Mouse (Mus musculus): Measurements from ENCODE around the gene Emilin2.
A peak's percentile ranks its signal among the peaks of the same experiment; 100 is the strongest.

The Emilin2 gene

DNA sequence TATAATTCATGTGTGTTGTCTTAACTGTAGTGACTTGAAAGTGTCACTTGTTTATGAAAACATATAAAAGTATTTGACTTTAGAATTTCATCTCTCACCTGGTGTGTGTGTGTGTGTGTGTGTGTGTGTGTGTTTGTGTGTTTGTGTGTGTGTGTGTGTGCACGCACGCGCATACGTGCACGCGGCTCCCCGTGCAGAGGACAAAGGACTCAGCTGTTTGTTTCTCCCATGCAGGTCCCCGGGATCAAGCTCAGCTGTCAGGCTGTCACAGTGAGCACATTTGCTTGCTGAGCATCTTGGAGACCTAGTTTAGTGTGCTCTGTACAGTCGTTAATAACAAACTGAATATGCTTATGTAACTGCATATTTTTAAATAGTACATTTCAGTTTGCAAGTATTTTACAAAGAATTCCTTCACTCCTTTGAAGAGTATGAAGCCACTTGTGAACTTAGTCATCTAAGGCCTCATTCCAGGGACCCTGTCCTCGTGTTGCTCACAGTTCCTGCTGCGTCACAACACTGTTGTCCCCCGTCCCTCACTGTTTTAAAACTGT is 77.7 kb downstream of the Emilin2 start:
- DNase-seq (ENCODE audit: low spot score in 2 of 2) = no peak

GRCm38 (mm10) chr17:71233210-71233609 is 78.6 kb downstream of the Emilin2 start:
- no peak for DNase-seq (ENCODE audit: low spot score in 2 of 2)

GRCm38 (mm10) chr17:71231998-71232397 is 79.8 kb downstream of the Emilin2 start:
- DNase-seq (ENCODE audit: low spot score in 2 of 2) = no peak

- DNase-seq (ENCODE audit: low spot score in 2 of 2) = no peak
These were observed 81.6 kb downstream of the Emilin2 start for GRCm38 (mm10) chr17:71230108-71230709.

GRCm38 (mm10) chr17:71228651-71229050 is 83.1 kb downstream of the Emilin2 start:
- peak in 1 of 2 experiments; percentile 34 for DNase-seq (ENCODE audit: low spot score in 2 of 2)

DNA sequence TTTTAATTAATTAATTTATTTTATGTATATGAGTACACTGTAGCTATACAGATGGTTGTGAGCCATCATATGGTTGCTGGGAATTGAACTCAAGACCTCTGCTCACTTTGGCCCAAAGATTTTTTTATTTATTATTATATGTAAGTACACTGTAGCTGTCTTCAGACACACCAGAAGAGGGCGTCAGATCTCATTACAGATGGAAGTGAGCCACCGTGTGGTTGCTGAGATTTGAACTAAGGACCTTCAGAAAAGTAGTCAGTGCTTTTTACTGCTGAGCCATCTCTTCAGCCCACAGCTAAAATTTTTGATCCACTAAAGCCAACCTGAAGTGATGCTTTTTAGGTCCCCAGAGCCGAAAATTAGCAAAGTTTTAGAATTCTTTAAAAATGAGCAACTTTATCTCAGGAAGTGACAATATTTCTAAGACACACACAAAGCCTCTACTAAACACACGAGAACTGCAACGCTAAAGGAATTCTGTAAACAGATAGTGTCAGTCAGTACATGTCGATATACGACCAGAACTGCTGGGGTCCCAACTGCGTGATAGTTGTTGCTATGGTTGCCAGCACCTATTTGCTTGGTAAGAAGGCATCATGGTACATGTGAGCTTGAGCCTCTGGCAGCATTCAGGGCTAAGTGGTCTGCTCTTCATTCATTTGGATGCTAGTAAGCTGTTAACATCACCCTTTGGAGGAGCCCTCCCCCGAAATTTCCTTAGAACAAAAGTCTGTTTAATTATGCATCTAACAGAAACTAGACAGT is 84.5 kb downstream of the Emilin2 start:
- DNase-seq (ENCODE audit: low spot score in 2 of 2) = no peak

DNA sequence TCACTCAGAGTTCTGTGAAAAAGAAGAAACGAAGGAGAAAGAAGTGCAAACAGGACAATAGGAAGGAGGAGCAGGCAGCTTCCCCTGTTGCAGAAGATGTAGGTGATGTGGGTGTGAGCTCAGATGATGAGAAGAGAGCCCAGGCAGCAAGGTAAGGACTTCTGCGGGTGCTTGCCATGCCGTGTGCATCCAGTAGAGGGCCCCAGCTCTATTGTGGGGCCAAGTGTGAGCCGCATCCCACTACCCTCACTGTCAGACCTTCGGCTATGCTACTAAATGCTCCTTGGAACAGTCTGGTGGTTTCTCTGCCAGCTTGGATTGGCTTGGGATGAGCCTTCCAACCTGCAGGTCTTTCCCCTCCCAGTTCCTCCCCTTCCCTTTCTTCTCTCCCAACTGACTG is 86.7 kb downstream of the Emilin2 start:
- no peak for DNase-seq (ENCODE audit: low spot score in 2 of 2)

DNA sequence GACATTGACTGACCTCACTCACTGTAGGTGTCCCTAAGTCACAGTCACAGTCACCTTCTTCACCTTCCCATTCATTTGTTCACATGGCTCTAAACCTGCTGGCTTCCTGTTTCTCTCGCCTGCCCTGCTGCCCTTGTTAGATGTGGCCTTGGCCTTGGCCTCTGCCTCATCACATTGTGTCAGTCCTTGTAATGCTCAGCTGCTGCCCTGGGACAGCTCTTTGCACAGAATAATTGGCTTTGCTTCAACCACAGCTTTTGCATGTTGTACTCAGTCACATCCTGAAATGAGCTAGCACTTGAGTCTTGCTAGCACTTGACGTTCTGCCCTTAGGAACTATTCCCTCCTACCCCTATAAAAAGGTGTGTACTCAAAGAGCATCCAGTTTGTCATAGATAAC is 87.3 kb downstream of the Emilin2 start:
- no peak for DNase-seq (ENCODE audit: low spot score in 2 of 2)

DNA sequence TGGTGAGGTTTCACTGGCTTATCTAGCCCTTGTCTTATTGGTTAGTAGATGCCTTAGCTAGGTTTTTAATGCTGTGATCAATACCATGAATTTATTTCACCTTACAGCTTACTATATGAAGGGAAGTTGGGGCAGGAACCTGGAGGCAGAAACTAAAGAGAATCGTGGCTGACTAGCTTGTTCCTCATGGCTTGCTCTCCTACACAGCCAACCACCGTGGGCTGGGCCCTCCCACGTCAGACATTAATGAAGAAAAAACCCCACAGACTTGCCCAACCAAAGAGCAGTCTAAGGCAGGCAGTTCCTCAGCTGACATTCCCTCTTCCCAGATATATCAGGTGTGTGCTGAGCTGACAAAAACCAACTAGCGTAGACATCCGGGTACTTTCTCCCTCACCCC is 88.1 kb downstream of the Emilin2 start:
- DNase-seq (ENCODE audit: low spot score in 2 of 2) = peak; percentile 24 to 29

DNA sequence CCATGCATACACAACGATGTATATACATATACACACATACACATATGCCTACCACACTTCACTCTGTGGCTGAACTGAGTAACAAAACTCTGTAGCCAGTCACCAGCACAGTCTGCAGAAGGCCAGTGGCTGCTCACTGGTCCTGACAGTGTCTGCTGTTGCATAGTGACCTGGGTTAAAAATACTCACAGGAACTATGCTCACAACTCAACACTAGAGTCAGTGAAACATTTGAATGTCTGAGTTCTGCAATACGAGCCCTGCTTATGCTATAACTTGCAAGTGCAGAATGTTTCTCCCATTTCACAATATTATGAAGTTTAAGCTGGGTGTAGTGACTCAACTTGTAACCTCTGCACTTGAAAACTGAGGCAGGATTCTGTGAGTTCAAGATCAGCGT is 90.4 kb downstream of the Emilin2 start:
- no peak for DNase-seq (ENCODE audit: low spot score in 2 of 2)

GRCm38 (mm10) chr17:71217111-71217685 is 94.6 kb downstream of the Emilin2 start:
- DNase-seq (ENCODE audit: low spot score in 2 of 2) = no peak

DNA sequence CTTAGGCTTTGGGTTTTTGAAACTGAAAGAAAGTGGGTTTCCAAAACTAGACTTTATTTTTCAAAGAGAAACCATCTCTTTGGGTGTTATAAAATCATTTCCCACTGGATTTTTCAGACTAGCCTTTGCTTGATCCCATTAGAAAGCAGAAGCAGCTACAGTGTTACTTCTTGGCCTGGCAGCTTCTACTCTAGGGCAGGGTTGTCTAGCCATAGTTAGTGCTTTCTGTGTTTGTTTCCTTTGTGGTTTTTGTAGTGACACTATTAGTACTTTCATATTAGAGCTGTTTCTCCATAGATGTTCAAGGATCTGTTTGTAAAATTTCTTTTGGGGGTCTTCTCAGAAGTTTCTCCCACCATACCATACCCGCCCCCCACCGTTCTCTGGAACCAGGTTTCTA is 95.5 kb downstream of the Emilin2 start:
- no peak for DNase-seq (ENCODE audit: low spot score in 2 of 2)

DNA sequence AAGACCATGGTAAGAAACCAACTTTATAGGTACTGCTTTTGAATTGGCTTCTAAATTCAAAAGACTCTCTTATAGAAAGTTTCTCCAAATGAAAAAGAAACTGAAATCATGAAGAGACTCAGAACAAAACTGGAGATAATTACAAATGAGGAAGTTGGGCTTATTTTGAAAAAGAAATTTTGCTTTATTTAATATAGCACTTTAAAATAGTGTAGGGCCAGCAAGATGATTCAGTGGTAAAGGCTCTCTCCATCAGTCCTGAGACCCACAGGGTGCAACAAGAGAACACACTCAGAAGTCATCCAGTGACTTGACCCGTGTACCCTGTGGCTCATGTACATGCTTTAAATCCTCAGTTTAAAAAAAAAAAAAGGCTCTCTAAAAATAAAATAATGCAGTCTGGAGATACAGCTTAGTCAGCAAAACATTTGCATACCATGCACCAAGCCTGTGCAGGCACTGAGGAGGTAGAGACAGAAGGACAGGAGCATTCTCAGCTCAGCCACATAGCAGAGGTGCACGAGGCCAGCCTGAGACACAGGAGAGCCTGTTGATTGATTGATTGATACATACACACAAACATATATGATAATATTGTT is 96.4 kb downstream of the Emilin2 start:
- DNase-seq (ENCODE audit: low spot score in 2 of 2) = no peak

- DNase-seq (ENCODE audit: low spot score in 2 of 2) = no peak
These were observed 97.1 kb downstream of the Emilin2 start for GRCm38 (mm10) chr17:71214514-71215240.

DNA sequence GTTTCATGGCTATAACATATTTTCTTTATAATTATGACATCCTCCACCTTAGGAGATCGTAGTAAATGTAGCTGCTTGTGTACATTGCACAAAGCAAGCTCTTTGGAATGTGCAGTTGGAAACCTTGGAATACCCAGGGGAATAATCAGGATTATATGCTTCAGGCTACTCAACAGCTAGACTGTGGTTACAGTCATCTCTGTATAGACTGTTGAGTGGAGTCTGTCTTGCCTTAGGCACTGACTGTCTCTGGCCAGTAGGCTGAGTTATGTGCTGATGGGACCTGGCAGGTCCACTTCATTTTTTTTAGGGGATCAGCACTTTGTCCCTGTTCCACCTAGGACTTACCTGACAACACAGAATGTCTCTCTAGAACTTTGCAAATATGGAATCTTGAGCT is 98.1 kb downstream of the Emilin2 start:
- DNase-seq (ENCODE audit: low spot score in 2 of 2) = no peak

DNA sequence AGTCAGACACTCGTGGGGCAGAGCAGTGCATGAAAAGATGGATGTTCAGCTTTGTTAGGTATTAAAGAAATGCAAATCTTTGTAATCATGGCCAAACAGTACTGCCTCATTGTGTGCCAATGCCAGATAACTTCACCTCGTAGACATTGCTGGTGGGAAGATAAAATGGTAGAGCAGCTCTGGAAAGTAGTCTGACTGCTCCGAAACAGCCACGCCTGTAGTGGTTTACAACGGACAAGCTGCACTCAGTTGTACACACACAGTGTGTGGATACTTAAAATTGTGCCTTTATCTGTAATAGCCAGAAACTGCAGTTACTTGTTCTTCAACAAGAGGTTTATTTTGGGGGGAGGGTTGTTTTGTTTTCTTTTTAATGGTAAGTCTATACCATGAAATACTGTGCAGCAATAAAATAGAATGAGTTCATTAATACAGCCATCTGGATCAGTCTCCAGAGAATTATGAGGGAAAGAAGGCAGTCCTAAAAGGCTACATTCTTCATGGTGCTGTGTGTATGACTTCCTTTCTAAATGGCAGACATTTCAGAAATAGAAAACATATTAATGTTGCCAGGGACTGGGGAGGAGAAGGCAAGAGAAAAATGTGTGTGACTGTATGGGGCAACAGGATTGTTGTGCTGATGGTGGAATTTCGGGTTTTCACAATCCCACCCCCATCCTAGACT is 99.7 kb downstream of the Emilin2 start:
- no peak for DNase-seq (ENCODE audit: low spot score in 2 of 2)

- DNase-seq (ENCODE audit: low spot score in 2 of 2) = no peak
These were observed 101.8 kb downstream of the Emilin2 start for GRCm38 (mm10) chr17:71209936-71210335.

DNA sequence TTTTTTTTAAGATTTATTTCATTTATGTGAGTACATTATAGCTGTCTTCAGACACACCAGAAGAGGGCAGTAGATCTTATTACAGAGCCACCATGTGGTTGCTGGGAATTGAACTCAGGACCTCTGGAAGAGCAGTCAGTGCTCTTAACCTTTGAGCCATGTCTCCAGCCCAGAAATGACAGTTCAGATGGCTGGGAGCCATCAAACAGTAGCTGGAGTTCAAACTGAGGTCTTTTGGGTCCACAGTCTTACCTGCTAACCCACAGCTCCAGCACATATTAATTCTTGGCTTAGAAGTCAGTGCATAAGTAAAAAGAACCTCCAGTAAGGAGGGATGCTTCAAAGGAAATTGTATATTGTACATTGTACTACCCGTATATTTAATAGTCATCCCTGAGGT is 102.9 kb downstream of the Emilin2 start:
- no peak for DNase-seq (ENCODE audit: low spot score in 2 of 2)

DNA sequence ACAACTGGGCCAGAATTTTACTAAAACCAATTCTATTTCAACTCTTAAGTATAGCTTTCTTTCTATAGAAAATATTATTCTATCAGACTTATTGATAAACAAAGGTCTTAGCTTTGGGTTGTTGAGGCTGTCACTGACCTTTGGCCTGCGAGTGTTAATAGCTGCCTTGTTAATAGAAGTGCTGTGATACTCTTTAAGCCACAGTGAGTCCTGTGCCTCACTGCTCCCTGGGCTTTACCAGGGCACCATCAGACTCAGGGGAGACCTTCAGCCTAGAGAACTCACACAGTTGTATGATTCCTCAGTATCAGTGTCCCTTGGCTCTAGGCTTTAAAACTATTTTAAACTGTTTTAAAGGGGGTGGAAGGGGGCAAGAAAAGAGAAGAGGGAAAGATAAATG is 103.4 kb downstream of the Emilin2 start:
- no peak for DNase-seq (ENCODE audit: low spot score in 2 of 2)

- no peak for DNase-seq (ENCODE audit: low spot score in 2 of 2)
These were observed 104.5 kb downstream of the Emilin2 start for GRCm38 (mm10) chr17:71207268-71207667.

Measured in right cerebral cortex, adult 2 months (tissue).